Mouse (Mus musculus) brain, embryonic 18.5 days (tissue): Measurements from ENCODE around the gene Amfr.

ENCODE experiments used
- DNase-seq: peaks from one replicate; pipeline ENCODE4 v3.0.0-alpha.2; 2012; ENCODE audit warnings: low read depth, low spot score

Amfr gene

GRCm38 (mm10) chr8:93932873-93933272 lies 79.8 kb downstream of the Amfr start:
- no peak for DNase-seq

DNA sequence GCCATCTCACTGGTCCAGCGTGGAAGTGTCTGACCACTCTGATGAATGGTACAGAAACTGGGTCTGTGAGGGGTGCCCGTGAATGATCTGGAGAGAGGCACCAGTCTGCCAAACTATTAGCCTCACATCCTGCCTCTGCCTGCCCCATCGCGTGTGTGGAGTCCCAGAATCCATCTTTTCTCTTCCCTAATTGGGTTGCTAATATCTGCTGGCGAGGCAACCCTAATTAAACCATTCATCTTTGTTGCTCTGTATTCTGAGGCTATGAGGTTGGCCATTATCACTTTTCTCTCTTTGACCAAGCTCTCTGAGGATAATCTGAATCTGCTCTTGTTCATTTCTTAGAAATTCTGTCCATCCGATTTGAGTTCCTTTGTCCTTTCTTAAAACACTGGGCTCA lies 81.3 kb downstream of the Amfr start:
- DNase-seq: no peak

DNA sequence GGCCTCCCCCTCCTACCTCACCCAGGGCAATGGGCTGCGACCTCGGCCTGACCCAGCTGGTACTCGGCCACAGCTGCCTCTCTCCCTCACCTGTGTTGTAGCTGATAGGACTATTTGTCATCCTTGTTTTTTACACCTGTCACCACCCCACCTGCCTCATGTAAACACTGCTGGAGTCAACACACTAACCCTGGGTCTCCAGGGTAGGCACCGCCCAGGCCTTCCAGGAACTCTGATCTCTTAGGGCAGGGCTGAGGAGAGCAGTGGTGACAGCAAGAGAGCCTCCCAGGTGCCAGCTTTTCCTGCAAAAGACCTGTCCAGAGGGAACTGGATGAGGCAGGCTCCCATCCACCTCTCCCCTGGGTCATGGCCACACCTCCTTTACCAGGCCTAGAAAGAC lies 83.4 kb downstream of the Amfr start:
- DNase-seq: no peak

- DNase-seq: no peak
Measured at GRCm38 (mm10) chr8:93925513-93925912, 87.1 kb downstream of the Amfr start.

GRCm38 (mm10) chr8:93923897-93924334 lies 88.7 kb downstream of the Amfr start:
- no peak for DNase-seq
